In the genomic region with DNA sequence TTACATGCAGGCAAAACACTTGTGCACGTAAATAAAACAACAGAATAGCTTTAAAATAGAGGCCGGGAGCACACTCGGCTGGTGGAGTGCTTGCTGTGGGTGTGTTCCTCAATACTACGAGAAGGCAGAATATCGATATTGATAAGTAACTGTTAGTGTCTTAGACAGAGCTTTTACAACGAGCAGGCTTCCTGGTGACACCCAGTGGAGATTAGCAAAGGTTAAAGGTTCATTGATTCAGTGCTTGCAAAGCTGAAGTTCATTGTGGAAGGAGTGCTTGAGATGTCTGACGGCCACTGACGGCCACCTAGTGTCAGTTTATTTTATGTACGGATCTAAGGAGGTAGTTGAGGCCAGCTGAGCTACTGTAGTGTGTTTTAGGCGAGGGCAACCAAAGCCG, we compare ENCODE assay signal across 10 mouse cellular contexts. TPM values are rescaled to one million over a fixed set of nuclear protein-coding genes. Genes with fewer than 3 reads are reported as not detected.
DNase-seq lines count a peak whose midpoint lies in the region; ATAC-seq lines count a peak whose summit lies in the region.
"Had no signal": no experiment of that assay in that cellular context is flagged by ENCODE, and none has a peak within 500 bp of the region (broad histone marks: within the 10 kb centered on the region; RNA-seq: fewer than 3 reads in every experiment).

No protein-coding gene starts in this region.

- peaks cover 9% of the 10 kb centered on the region; the same call in 1 of the 2 replicates for H3K4me1 ChIP-seq in lung, embryonic 15.5 days
- H3K4me1 ChIP-seq in intestine, embryonic 16.5 days (ENCODE audit: control insufficient read depth, insufficient read depth, low read length) = peaks cover 32% of the 10 kb centered on the region
- H3K4me1 ChIP-seq in stomach, embryonic 14.5 days (ENCODE audit: control insufficient read depth, insufficient read depth, low read length) = peaks cover 12% of the 10 kb centered on the region
- H3K4me1 ChIP-seq in midbrain, embryonic 16.5 days (ENCODE audit: control insufficient read depth, insufficient read depth, low read length) = peaks cover 6% of the 10 kb centered on the region; the same call in 1 of the 2 replicates
- peaks cover 2% of the 10 kb centered on the region; the same call in 1 of the 2 replicates for H3K4me1 ChIP-seq in forebrain, embryonic 16.5 days (replicated peaks; ENCODE audit: control insufficient read depth, insufficient read depth, low read length)

- 0 out of 2 replicates have a peak overlapping the region, but pooled peaks have one; percentile 11 for H3K27ac ChIP-seq in lung, embryonic 15.5 days
- peak overlapping the region; percentile 89 for H3K27ac ChIP-seq in intestine, embryonic 16.5 days (ENCODE audit: low read length)
- peak overlapping the region; percentile 27; the same call in 1 of the 2 replicates for H3K27ac ChIP-seq in stomach, embryonic 14.5 days (ENCODE audit: low read length)
- no peak overlapping the region for H3K27ac ChIP-seq in midbrain, embryonic 16.5 days (ENCODE audit: low read length)
- no peak overlapping the region for H3K27ac ChIP-seq in forebrain, embryonic 16.5 days (ENCODE audit: low read length)

- peak; percentile 22 for DNase-seq in embryo, embryonic 10 days (ENCODE audit: low spot score)
- DNase-seq in embryo, embryonic 9.5 days (ENCODE audit: extremely low spot score) = no peak
- DNase-seq in lung, adult 18-20 months = no peak
- DNase-seq: kidney, postnatal 10 days had no signal

- H3K9ac ChIP-seq in lung, embryonic 15.5 days = no peak overlapping the region
- H3K9ac ChIP-seq in intestine, embryonic 16.5 days (ENCODE audit: low read depth, low read length) = peak overlapping the region; percentile 25; the same call in 1 of the 2 replicates
- 0 out of 2 replicates have a peak overlapping the region, but pooled peaks have one; percentile 3 for H3K9ac ChIP-seq in stomach, embryonic 14.5 days (replicated peaks; ENCODE audit: low read depth, low read length)
- H3K9ac ChIP-seq in midbrain, embryonic 16.5 days (ENCODE audit: low read depth, low read length) = no peak overlapping the region
- H3K9ac ChIP-seq in forebrain, embryonic 16.5 days (replicated peaks; ENCODE audit: low read depth, low read length) = no peak overlapping the region

- no peak overlapping the region for H3K4me3 ChIP-seq in lung, embryonic 15.5 days
- no peak overlapping the region for H3K4me3 ChIP-seq in intestine, embryonic 16.5 days (ENCODE audit: low read length)
- H3K4me3 ChIP-seq in stomach, embryonic 14.5 days (ENCODE audit: low read depth, low read length) = no peak overlapping the region
- no peak overlapping the region for H3K4me3 ChIP-seq in midbrain, embryonic 16.5 days (ENCODE audit: low read depth, low read length)
- H3K4me3 ChIP-seq in forebrain, embryonic 16.5 days (replicated peaks; ENCODE audit: low read length) = no peak overlapping the region

- ATAC-seq in lung, embryonic 15.5 days (ENCODE audit: borderline replicate concordance, extremely low read depth, low FRiP score, low TSS enrichment) = no peak
- peak; percentile 87 for ATAC-seq in intestine, embryonic 16.5 days
- ATAC-seq in stomach, embryonic 14.5 days (ENCODE audit: insufficient number of reproducible peaks, insufficient read depth, low FRiP score, low read depth) = no peak
- ATAC-seq in midbrain, embryonic 16.5 days = no peak
- no peak for ATAC-seq in forebrain, embryonic 16.5 days

- no peaks in the 10 kb centered on the region for H3K9me3 ChIP-seq in lung, embryonic 15.5 days
- no peaks in the 10 kb centered on the region for H3K9me3 ChIP-seq in intestine, embryonic 16.5 days (ENCODE audit: control insufficient read depth, low read length)
- H3K9me3 ChIP-seq in stomach, embryonic 14.5 days (ENCODE audit: control insufficient read depth, low read depth, low read length) = no peaks in the 10 kb centered on the region
- H3K9me3 ChIP-seq in midbrain, embryonic 16.5 days (replicated peaks; ENCODE audit: control insufficient read depth, low read length, poor library complexity, severe bottlenecking) = no peaks in the 10 kb centered on the region
- no peaks in the 10 kb centered on the region for H3K9me3 ChIP-seq in forebrain, embryonic 16.5 days (ENCODE audit: control insufficient read depth, low read length)

- H3K4me2 ChIP-seq in lung, embryonic 15.5 days = no peak overlapping the region
- H3K4me2 ChIP-seq in intestine, embryonic 16.5 days (ENCODE audit: low read depth, low read length) = peak overlapping the region; percentile 40
- no peak overlapping the region for H3K4me2 ChIP-seq in stomach, embryonic 14.5 days (replicated peaks; ENCODE audit: low read depth, low read length)
- H3K4me2 ChIP-seq in midbrain, embryonic 16.5 days (ENCODE audit: low read length) = no peak overlapping the region
- H3K4me2 ChIP-seq in forebrain, embryonic 16.5 days (ENCODE audit: low read length) = no peak overlapping the region
- H3K4me2 ChIP-seq: heart, embryonic 11.5 days had no signal

- WGBS in lung, embryonic 15.5 days = 34% methylated on average over 11 of the region's 11 CpGs
- WGBS in intestine, embryonic 16.5 days = 30% methylated on average over 11 of the region's 11 CpGs
- 43% methylated on average over 11 of the region's 11 CpGs for WGBS in stomach, embryonic 14.5 days
- WGBS in midbrain, embryonic 16.5 days = 58% methylated on average over 11 of the region's 11 CpGs
- WGBS in forebrain, embryonic 16.5 days = 61% methylated on average over 11 of the region's 11 CpGs

- H3K27me3 ChIP-seq in lung, embryonic 15.5 days = no peaks in the 10 kb centered on the region
- no peaks in the 10 kb centered on the region for H3K27me3 ChIP-seq in intestine, embryonic 16.5 days (replicated peaks; ENCODE audit: control insufficient read depth, insufficient read depth, low read length)
- H3K27me3 ChIP-seq in stomach, embryonic 14.5 days (ENCODE audit: control insufficient read depth, insufficient read depth, low read length) = no peaks in the 10 kb centered on the region
- no peaks in the 10 kb centered on the region for H3K27me3 ChIP-seq in midbrain, embryonic 16.5 days (ENCODE audit: control insufficient read depth, insufficient read depth, low read depth, low read length)
- H3K27me3 ChIP-seq in forebrain, embryonic 16.5 days (replicated peaks; ENCODE audit: control insufficient read depth, insufficient read depth, low read length) = no peaks in the 10 kb centered on the region

- H3K36me3 ChIP-seq in lung, embryonic 15.5 days = no peaks in the 10 kb centered on the region
- H3K36me3 ChIP-seq in intestine, embryonic 16.5 days (ENCODE audit: control insufficient read depth, insufficient read depth, low read length) = no peaks in the 10 kb centered on the region
- no peaks in the 10 kb centered on the region for H3K36me3 ChIP-seq in stomach, embryonic 14.5 days (ENCODE audit: control insufficient read depth, insufficient read depth, low read length)
- H3K36me3 ChIP-seq in midbrain, embryonic 16.5 days (ENCODE audit: control insufficient read depth, insufficient read depth, low read length) = no peaks in the 10 kb centered on the region
- no peaks in the 10 kb centered on the region for H3K36me3 ChIP-seq in forebrain, embryonic 16.5 days (ENCODE audit: control insufficient read depth, insufficient read depth)

RNA-seq across cellular contexts. Expression of a gene that starts 11.4 kb away (rescaled TPM):
- 19.1 and 22.5 TPM in 2 replicates for polyA plus RNA-seq in lung, embryonic 15.5 days (2015; fragmentation: Nextera tagmentation; extraction: Ambion mirVana)
- polyA plus RNA-seq in intestine, embryonic 16.5 days (2015; fragmentation: Nextera tagmentation; extraction: Ambion mirVana) = 17.9 and 18.5 TPM in 2 replicates
- 29.6 and 30.4 TPM in 2 replicates for polyA plus RNA-seq in stomach, embryonic 14.5 days (2014; fragmentation: Nextera tagmentation; extraction: Ambion mirVana)
- polyA plus RNA-seq in midbrain, embryonic 16.5 days (2015; fragmentation: Nextera tagmentation; extraction: Ambion mirVana) = 25.5 TPM in 2 replicates
- polyA plus RNA-seq in forebrain, embryonic 16.5 days (2015; fragmentation: Nextera tagmentation; extraction: Ambion mirVana) = 25.4 and 27.1 TPM in 2 replicates

RNA-seq across cellular contexts. Expression of a gene that starts 19.5 kb away (rescaled TPM):
- polyA plus RNA-seq in lung, embryonic 15.5 days (2015; fragmentation: Nextera tagmentation; extraction: Ambion mirVana) = 43.2 and 48.7 TPM in 2 replicates
- polyA plus RNA-seq in intestine, embryonic 16.5 days (2015; fragmentation: Nextera tagmentation; extraction: Ambion mirVana) = 44.4 and 46.4 TPM in 2 replicates
- polyA plus RNA-seq in stomach, embryonic 14.5 days (2014; fragmentation: Nextera tagmentation; extraction: Ambion mirVana) = 35.3 and 35.4 TPM in 2 replicates
- 24.5 and 25.1 TPM in 2 replicates for polyA plus RNA-seq in midbrain, embryonic 16.5 days (2015; fragmentation: Nextera tagmentation; extraction: Ambion mirVana)
- polyA plus RNA-seq in forebrain, embryonic 16.5 days (2015; fragmentation: Nextera tagmentation; extraction: Ambion mirVana) = 27.6 and 31.2 TPM in 2 replicates

RNA-seq across cellular contexts. Expression of a gene that starts 54.7 kb away (rescaled TPM):
- polyA plus RNA-seq in lung, embryonic 15.5 days (2015; fragmentation: Nextera tagmentation; extraction: Ambion mirVana) = 5.9 and 6.0 TPM in 2 replicates
- 4.2 and 5.1 TPM in 2 replicates for polyA plus RNA-seq in intestine, embryonic 16.5 days (2015; fragmentation: Nextera tagmentation; extraction: Ambion mirVana)
- polyA plus RNA-seq in stomach, embryonic 14.5 days (2014; fragmentation: Nextera tagmentation; extraction: Ambion mirVana) = 5.2 and 6.5 TPM in 2 replicates
- 7.9 and 10.5 TPM in 2 replicates for polyA plus RNA-seq in midbrain, embryonic 16.5 days (2015; fragmentation: Nextera tagmentation; extraction: Ambion mirVana)
- 8.3 and 11.0 TPM in 2 replicates for polyA plus RNA-seq in forebrain, embryonic 16.5 days (2015; fragmentation: Nextera tagmentation; extraction: Ambion mirVana)

Comparison
In these comparisons a context has a peak if more than half of its experiments do, and no peak if none do; other contexts are left out.
1. H3K27ac ChIP-seq: peak in lung, embryonic 15.5 days (single experiment), intestine, embryonic 16.5 days (single experiment) and stomach, embryonic 14.5 days (single experiment); none in midbrain, embryonic 16.5 days (single experiment) and forebrain, embryonic 16.5 days (single experiment).
2. H3K9ac ChIP-seq: peak in intestine, embryonic 16.5 days (single experiment) and stomach, embryonic 14.5 days (single experiment); none in lung, embryonic 15.5 days (single experiment), midbrain, embryonic 16.5 days (single experiment) and forebrain, embryonic 16.5 days (single experiment).